Mouse (Mus musculus) CD4-positive helper T cell, adult 2 months (primary cell): ENCODE measurements around the gene Spint4.
"Not testable (repeated sequence)": the region's sequence is repeated elsewhere in the genome, so short reads cannot be mapped to it uniquely, and the experiment has no call there.

Experiments
- DNase-seq: peaks from one replicate; pipeline ENCODE4 v3.0.0-alpha.2; 2012; ENCODE audit warnings: low read depth, missing footprints, low spot score

The Spint4 gene

GRCm38 (mm10) chr2:164698201-164698600 is at the start of gene Spint4:
Gene Spint4 (plus strand): TSS chr2:164698501.
- no peak for DNase-seq

GRCm38 (mm10) chr2:164655858-164656257 is 42.4 kb upstream of the Spint4 start, which contains the start of gene Wfdc10:
Gene Wfdc10 (plus strand): TSS chr2:164656046.
- DNase-seq: no peak

- DNase-seq: no peak
These were observed 41.8 kb upstream of the Spint4 start, which contains the start of gene Wfdc9 for GRCm38 (mm10) chr2:164656483-164656882. Gene Wfdc9 (minus strand): TSS chr2:164656583.

GRCm38 (mm10) chr2:164664851-164665250 is 33.5 kb upstream of the Spint4 start:
- no peak for DNase-seq

- DNase-seq: no peak
These were observed 28.0 kb upstream of the Spint4 start for GRCm38 (mm10) chr2:164670261-164670660.

- DNase-seq: no peak
These were observed 27.4 kb upstream of the Spint4 start for GRCm38 (mm10) chr2:164670938-164671337.

GRCm38 (mm10) chr2:164673987-164674386 is 24.3 kb upstream of the Spint4 start, which contains the start of gene Wfdc11:
Gene Wfdc11 (minus strand): TSS chr2:164674087.
- no peak for DNase-seq

- no peak for DNase-seq
These were observed 22.2 kb upstream of the Spint4 start for GRCm38 (mm10) chr2:164676103-164676502.

GRCm38 (mm10) chr2:164676916-164677685 is 21.2 kb upstream of the Spint4 start:
- DNase-seq: no peak

GRCm38 (mm10) chr2:164678848-164679625 is 19.3 kb upstream of the Spint4 start:
- DNase-seq: peak; percentile 57

GRCm38 (mm10) chr2:164679906-164680305 is 18.4 kb upstream of the Spint4 start:
- no peak for DNase-seq

- no peak for DNase-seq
These were observed 13.5 kb upstream of the Spint4 start, which contains the start of gene Wfdc13 for GRCm38 (mm10) chr2:164684807-164685206. Gene Wfdc13 (plus strand): TSS chr2:164685107.

GRCm38 (mm10) chr2:164700959-164701358 is 2.7 kb downstream of the Spint4 start:
- no peak for DNase-seq

- DNase-seq: no peak
These were observed 3.5 kb downstream of the Spint4 start for GRCm38 (mm10) chr2:164701761-164702160.

GRCm38 (mm10) chr2:164704235-164704634 is 5.9 kb downstream of the Spint4 start:
- DNase-seq: no peak

- DNase-seq: no peak
These were observed 7.0 kb downstream of the Spint4 start for GRCm38 (mm10) chr2:164705328-164705727.

GRCm38 (mm10) chr2:164705991-164706390 is 7.7 kb downstream of the Spint4 start:
- DNase-seq: no peak

- DNase-seq: no peak
These were observed 16.7 kb downstream of the Spint4 start, which contains the start of gene Spint5 for GRCm38 (mm10) chr2:164715005-164715404. Gene Spint5 (plus strand): TSS chr2:164715305.

- not testable (repeated sequence) for DNase-seq
These were observed 18.0 kb downstream of the Spint4 start for GRCm38 (mm10) chr2:164716194-164716786.

GRCm38 (mm10) chr2:164723276-164723675 is 25.0 kb downstream of the Spint4 start:
- no peak for DNase-seq

- peak; percentile 42 for DNase-seq
These were observed 27.8 kb downstream of the Spint4 start for GRCm38 (mm10) chr2:164725895-164726619.
